Mouse (Mus musculus) G1E (cell line): ENCODE measurements around the gene Tmem205.

Experiments used
- CTCF ChIP-seq: IDR thresholded peaks from 2 replicates; pipeline ENCODE4 v1.5.1; 2012; ENCODE audit warnings: low read depth, low read length, inconsistent platforms, mixed read lengths
- GATA1 ChIP-seq: IDR thresholded peaks from 2 replicates; pipeline ENCODE4 v1.6.1; 2012; ENCODE audit warnings: borderline replicate concordance, low read length, inconsistent platforms, mixed read lengths
- TAL1 ChIP-seq: conservative IDR thresholded peaks from 2 replicates; pipeline ENCODE4 v1.6.1; 2012; ENCODE audit warnings: low read depth, low read length, inconsistent platforms, mixed read lengths

DNA sequence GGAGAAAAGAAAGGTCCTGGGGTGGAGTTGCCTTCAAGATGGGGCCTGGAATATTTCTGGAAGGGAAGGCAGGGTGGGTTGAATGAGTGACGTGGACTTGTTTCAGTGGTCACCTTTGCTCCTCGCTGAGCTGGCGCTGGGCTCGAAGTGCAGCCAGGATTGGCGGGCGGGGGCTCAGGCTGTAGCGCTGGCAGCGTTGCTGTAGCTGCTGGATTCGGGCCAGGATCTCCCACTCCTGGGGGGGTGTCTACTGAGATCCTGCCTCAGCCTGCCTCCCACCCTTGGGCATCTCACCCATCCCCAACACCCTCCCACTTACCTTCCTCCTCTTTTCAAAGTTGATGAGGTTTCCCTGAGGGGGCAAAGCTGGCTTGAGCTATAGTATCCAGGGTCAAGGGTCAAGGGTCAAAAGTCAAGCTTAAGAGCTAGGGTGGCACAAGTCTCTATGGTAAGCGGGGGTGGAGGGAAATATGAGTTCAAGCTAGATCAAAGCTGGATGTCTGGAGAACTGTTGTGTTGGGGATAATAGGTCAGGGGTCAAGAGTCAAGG is 49.3 kb upstream of the Tmem205 start:
- TF ChIP-seq GATA1 (no peak), CTCF (no peak), TAL1 (no peak)
